Mouse (Mus musculus) megakaryocyte, embryonic 14.5 days (primary cell): ENCODE measurements around the gene Ddx60.

Experiments
- FLI1 ChIP-seq: IDR thresholded peaks from 2 replicates; pipeline ENCODE4 v1.6.1; 2012; ENCODE audit warnings: low read length, inconsistent platforms, mixed read lengths
- GATA1 ChIP-seq: IDR thresholded peaks from 3 replicates; pipeline ENCODE4 v1.6.1; 2012; ENCODE audit warnings: mixed read lengths, low read length, inconsistent platforms, borderline replicate concordance

DNA sequence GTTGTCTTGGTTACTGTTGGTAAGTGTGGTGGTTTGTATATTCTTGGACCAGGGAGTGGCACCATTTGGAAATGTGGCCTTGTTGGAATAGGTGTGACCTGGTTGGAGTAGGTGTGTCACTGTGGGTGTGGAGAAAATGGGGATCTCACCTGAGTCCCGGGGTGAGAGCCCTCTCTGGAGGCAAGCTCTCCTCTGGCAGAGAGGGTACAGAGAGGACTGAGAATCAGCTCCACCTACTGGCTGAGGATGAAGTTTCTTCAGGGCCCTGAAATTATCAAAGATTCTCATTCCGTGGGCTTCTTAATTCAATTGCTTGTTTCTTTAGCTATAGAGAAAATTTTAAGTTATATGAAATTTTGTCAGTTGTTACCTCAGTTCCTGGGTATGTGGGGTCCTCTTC, 118.9 kb downstream of the Ddx60 start:
- TF ChIP-seq GATA1 (no peak), FLI1 (no peak)
